Mouse (Mus musculus) liver, embryonic 15.5 days (tissue): Measurements from ENCODE around the gene Scd3. TPM values are rescaled to one million over a fixed set of nuclear protein-coding genes. Genes with fewer than 3 reads are reported as not detected.

Experiments
- ATAC-seq: fragments of 200-750 bp; cut with Nextera tagmentation; 2 replicates; pipeline ENCODE4 v1.8.0; 2017; ENCODE audit warnings: moderate number of reproducible peaks, mild to moderate bottlenecking, moderate library complexity; ENCODE audit not compliant: insufficient read depth
- H3K27ac ChIP-seq: fragments of 300-500 bp; sonication (generic); replicated peaks from 2 replicates; pipeline ENCODE4 v1.5.1; 2015; ENCODE audit warnings: mild to moderate bottlenecking, inconsistent platforms
- H3K27me3 ChIP-seq: fragments of 300-500 bp; sonication (generic); 2 replicates; pipeline ENCODE4 v1.6.1; 2015; ENCODE audit warnings: mild to moderate bottlenecking, inconsistent platforms
- H3K36me3 ChIP-seq: fragments of 300-500 bp; sonication (generic); replicated peaks from 2 replicates; pipeline ENCODE4 v1.6.1; 2015; ENCODE audit warnings: moderate library complexity, mild to moderate bottlenecking, inconsistent platforms
- H3K4me1 ChIP-seq: fragments of 300-500 bp; sonication (generic); replicated peaks from 2 replicates; pipeline ENCODE4 v1.6.1; 2015; ENCODE audit warnings: inconsistent platforms
- H3K4me2 ChIP-seq: fragments of 300-500 bp; sonication (generic); 2 replicates; pipeline ENCODE4 v1.6.1; 2015; ENCODE audit warnings: moderate library complexity, mild to moderate bottlenecking, inconsistent platforms
- H3K4me3 ChIP-seq: fragments of 300-500 bp; sonication (generic); replicated peaks from 2 replicates; pipeline ENCODE4 v1.5.1; 2015; ENCODE audit warnings: mild to moderate bottlenecking, inconsistent platforms
- H3K9ac ChIP-seq: fragments of 300-500 bp; sonication (generic); 2 replicates; pipeline ENCODE4 v1.6.1; 2015; ENCODE audit warnings: moderate library complexity, mild to moderate bottlenecking, inconsistent platforms
- H3K9me3 ChIP-seq: fragments of 300-500 bp; sonication (generic); replicated peaks from 2 replicates; pipeline ENCODE4 v1.6.1; 2016; ENCODE audit warnings: inconsistent platforms
- WGBS: fragments of 180-500 bp; shearing (Covaris S2); methylation state at CpG from one replicate; pipeline ENCODE4 v1.1.7; 2015; ENCODE audit warnings: mixed read lengths; ENCODE audit not compliant: insufficient replicate concordance; 5-methylcytosine and 5-hydroxymethylcytosine counted together
- polyA plus RNA-seq: library from polyadenylated mRNA; unstranded; fragments of >200 nt; fragmentation: Nextera tagmentation; extraction: Ambion mirVana; gene quantifications from 2 replicates; pipeline ENCODE4 v1.2.1, GENCODE M21; 2015

Scd3 gene
- polyA plus RNA-seq, 1 experiment from 2014 or later: not detected

- Histone ChIP-seq H3K4me2 (no peak overlapping the region), H3K9ac (no peak overlapping the region), H3K27me3 (peaks cover 17% of the 10 kb centered on the region; the same call in 1 of the 2 replicates), H3K9me3 (no peaks in the 10 kb centered on the region), H3K36me3 (no peaks in the 10 kb centered on the region), H3K27ac (no peak overlapping the region), H3K4me3 (no peak overlapping the region), H3K4me1 (no peaks in the 10 kb centered on the region)
- ATAC-seq: no peak
- WGBS: 15% methylated on average over 7 of the region's 7 CpGs
Observed at GRCm38 (mm10) chr19:44195138-44195537, 7.9 kb upstream of the Scd3 start.

DNA sequence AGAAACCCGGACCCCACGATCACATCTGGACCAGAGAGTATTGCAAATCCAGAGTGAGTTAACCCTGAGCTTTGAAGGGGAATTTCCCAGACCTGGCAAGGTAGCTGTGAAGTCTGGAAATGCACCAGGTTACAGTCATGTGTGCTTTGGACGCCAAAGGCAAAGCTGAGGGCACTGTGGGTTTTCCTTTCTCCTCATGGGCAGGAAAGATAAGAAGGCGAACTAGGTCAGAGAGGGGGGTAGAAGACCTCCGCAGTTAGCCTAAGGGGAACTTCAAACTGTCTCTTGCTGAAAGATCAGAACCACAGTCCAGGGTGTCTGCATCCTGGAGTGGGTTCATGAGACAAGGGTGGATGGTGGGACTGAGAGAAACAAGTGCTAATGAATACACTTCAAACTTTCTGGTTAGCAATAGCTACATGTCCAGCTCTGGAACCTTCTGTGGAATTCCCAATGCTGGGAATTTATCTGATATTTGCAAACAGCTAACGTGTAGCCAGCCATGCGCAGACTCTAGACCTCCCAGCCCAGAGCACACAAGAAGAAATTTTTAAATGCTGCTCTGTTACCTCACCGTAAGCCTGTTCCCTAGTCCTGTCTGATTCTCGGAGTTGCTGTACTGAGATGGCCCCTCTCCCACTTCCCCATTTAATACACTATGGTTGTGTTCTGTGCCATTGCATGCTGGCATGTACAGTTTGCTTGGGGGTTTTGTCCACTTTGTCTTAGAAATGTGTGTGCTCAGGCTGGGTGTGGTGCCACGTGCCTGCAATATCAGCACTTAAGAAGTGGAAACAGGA, 5.8 kb upstream of the Scd3 start:
- no peaks in the 10 kb centered on the region for H3K9me3 ChIP-seq
- WGBS: 21% methylated on average over 10 of the region's 10 CpGs
- no peak overlapping the region for H3K9ac ChIP-seq
- H3K4me1 ChIP-seq: no peaks in the 10 kb centered on the region
- H3K27ac ChIP-seq: no peak overlapping the region
- H3K4me3 ChIP-seq: no peak overlapping the region
- H3K36me3 ChIP-seq: no peaks in the 10 kb centered on the region
- no peak for ATAC-seq
- H3K27me3 ChIP-seq: peaks cover 17% of the 10 kb centered on the region; the same call in 1 of the 2 replicates
- H3K4me2 ChIP-seq: no peak overlapping the region

- no peak overlapping the region for H3K9ac ChIP-seq
- H3K27ac ChIP-seq: no peak overlapping the region
- WGBS: 82% methylated on average over 6 of the region's 6 CpGs
- no peak overlapping the region for H3K4me2 ChIP-seq
- no peaks in the 10 kb centered on the region for H3K9me3 ChIP-seq
- H3K27me3 ChIP-seq: 0 out of 2 replicates have a peak, but pooled peaks cover 6% of the 10 kb centered on the region
- H3K4me1 ChIP-seq: no peaks in the 10 kb centered on the region
- no peaks in the 10 kb centered on the region for H3K36me3 ChIP-seq
- ATAC-seq: no peak
- H3K4me3 ChIP-seq: no peak overlapping the region
Observed at GRCm38 (mm10) chr19:44198494-44198893, 4.6 kb upstream of the Scd3 start.

DNA sequence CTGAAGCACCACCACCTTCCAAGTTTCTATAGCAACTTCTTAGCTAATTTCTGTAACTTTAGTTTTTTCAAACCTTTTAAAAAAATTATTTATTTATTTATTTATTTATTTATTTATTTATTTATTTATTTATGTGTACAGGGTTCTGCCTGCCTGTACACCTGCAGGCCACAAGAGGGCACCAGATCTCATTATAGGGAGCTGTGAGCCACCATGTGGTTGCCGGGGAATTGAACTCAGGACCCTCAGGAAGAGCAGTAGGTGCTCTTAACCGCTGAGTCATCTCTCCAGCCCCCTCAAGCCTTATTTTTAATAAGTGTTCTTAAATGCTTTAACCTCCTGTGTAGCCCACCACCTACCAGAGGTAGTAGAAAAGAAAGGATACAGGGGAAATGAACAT, 4.1 kb upstream of the Scd3 start:
- Histone ChIP-seq H3K27me3 (0 out of 2 replicates have a peak, but pooled peaks cover 1% of the 10 kb centered on the region), H3K27ac (no peak overlapping the region), H3K36me3 (no peaks in the 10 kb centered on the region), H3K4me1 (no peaks in the 10 kb centered on the region), H3K4me2 (no peak overlapping the region), H3K4me3 (no peak overlapping the region), H3K9ac (no peak overlapping the region), H3K9me3 (no peaks in the 10 kb centered on the region)
- WGBS: 78% methylated on average over 2 of the region's 2 CpGs
- no peak for ATAC-seq

GRCm38 (mm10) chr19:44207079-44207478, 4.0 kb downstream of the Scd3 start:
- peaks cover 11% of the 10 kb centered on the region for H3K27me3 ChIP-seq
- WGBS: 33% methylated on average over 2 of the region's 2 CpGs
- ATAC-seq: no peak

DNA sequence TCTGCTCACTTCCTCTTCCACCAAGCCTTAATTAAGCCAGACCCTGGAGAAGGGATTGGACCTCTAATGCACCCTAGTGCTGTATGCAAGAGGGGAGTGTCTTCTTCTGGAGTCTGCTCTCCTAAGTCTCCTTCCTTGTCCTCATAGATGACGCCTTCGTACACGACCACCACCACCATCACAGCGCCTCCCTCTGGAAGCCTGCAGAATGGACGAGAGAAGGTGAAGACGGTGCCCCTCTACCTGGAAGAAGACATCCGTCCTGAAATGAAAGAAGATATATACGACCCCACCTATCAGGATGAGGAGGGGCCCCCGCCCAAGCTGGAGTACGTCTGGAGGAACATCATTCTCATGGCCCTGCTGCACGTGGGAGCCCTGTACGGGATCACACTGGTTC, 12.2 kb downstream of the Scd3 start:
- H3K27ac ChIP-seq: no peak overlapping the region
- H3K27me3 ChIP-seq: peaks cover 7% of the 10 kb centered on the region; the same call in 1 of the 2 replicates
- H3K9me3 ChIP-seq: no peaks in the 10 kb centered on the region
- no peak overlapping the region for H3K4me3 ChIP-seq
- H3K36me3 ChIP-seq: no peaks in the 10 kb centered on the region
- no peak overlapping the region for H3K9ac ChIP-seq
- no peaks in the 10 kb centered on the region for H3K4me1 ChIP-seq
- WGBS: 54% methylated on average over 12 of the region's 12 CpGs
- no peak overlapping the region for H3K4me2 ChIP-seq
- ATAC-seq: no peak

More at GRCm38 (mm10) chr19:44207079-44207478, 4.0 kb downstream of the Scd3 start:
- no peaks in the 10 kb centered on the region for H3K9me3 ChIP-seq
- no peak overlapping the region for H3K4me2 ChIP-seq
- H3K9ac ChIP-seq: no peak overlapping the region
- no peaks in the 10 kb centered on the region for H3K36me3 ChIP-seq
- H3K4me3 ChIP-seq: no peak overlapping the region
- H3K4me1 ChIP-seq: no peaks in the 10 kb centered on the region
- no peak overlapping the region for H3K27ac ChIP-seq

- Histone ChIP-seq H3K4me1 (no peaks in the 10 kb centered on the region), H3K36me3 (no peaks in the 10 kb centered on the region), H3K27me3 (peaks cover 7% of the 10 kb centered on the region; the same call in 1 of the 2 replicates), H3K4me2 (no peak overlapping the region), H3K27ac (no peak overlapping the region), H3K9ac (no peak overlapping the region), H3K4me3 (no peak overlapping the region), H3K9me3 (no peaks in the 10 kb centered on the region)
- 34% methylated on average over 3 of the region's 3 CpGs for WGBS
- ATAC-seq: no peak
Observed at GRCm38 (mm10) chr19:44217958-44218525, 15.0 kb downstream of the Scd3 start.

DNA sequence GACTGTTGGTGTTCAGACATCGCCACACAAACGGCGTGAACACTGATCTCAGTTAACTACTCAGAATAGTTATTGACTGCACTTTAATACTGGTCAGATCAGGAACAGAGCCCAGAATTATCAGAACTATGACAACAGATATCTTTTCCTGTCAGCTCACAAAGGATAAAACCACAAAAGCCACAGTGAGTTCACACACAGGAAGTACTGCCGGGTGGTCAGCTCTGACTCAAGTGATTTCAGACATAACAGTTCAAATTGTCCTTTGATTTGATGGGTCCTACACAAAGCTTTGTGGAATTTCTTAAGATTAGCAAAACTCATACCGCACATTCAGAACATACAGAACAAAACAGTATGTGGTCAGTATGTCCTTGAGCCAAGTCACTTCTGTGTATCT, 22.7 kb downstream of the Scd3 start:
- no peaks in the 10 kb centered on the region for H3K9me3 ChIP-seq
- no peaks in the 10 kb centered on the region for H3K4me1 ChIP-seq
- H3K4me2 ChIP-seq: no peak overlapping the region
- no peak for ATAC-seq
- H3K27ac ChIP-seq: no peak overlapping the region
- 14% methylated on average over 5 of the region's 5 CpGs for WGBS
- H3K9ac ChIP-seq: no peak overlapping the region
- H3K4me3 ChIP-seq: no peak overlapping the region
- no peaks in the 10 kb centered on the region for H3K36me3 ChIP-seq
- peaks cover 16% of the 10 kb centered on the region for H3K27me3 ChIP-seq

DNA sequence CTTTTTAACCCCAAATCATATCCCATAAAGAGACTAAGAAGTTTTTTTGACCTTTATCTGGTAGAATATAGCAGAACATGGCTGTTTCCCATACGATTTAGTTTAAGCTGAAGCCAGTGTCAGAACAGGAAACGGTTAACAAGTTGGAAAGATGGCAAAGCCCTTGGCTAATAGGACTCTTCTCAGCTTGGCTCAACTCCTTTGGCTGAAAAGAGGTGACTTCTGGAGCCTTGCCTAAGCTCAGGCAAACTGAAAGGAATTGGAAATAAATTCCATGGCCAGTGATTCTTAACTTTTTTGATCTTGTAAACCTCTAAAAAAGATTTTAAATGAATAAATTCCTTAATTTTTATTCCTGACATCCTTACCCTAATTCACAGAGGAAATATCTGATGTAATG, 26.7 kb downstream of the Scd3 start:
- Histone ChIP-seq H3K27ac (no peak overlapping the region), H3K4me3 (no peak overlapping the region), H3K9ac (no peak overlapping the region), H3K36me3 (no peaks in the 10 kb centered on the region), H3K4me2 (no peak overlapping the region), H3K4me1 (no peaks in the 10 kb centered on the region), H3K27me3 (peaks cover 20% of the 10 kb centered on the region), H3K9me3 (no peaks in the 10 kb centered on the region)
- no peak for ATAC-seq
- 42% methylated on average over 2 of the region's 2 CpGs for WGBS

GRCm38 (mm10) chr19:44230212-44230611, 27.1 kb downstream of the Scd3 start:
- Histone ChIP-seq H3K36me3 (no peaks in the 10 kb centered on the region), H3K9me3 (no peaks in the 10 kb centered on the region), H3K9ac (no peak overlapping the region), H3K4me1 (no peaks in the 10 kb centered on the region), H3K4me2 (no peak overlapping the region), H3K27me3 (peaks cover 20% of the 10 kb centered on the region), H3K27ac (no peak overlapping the region), H3K4me3 (no peak overlapping the region)
- 50% methylated on average over 3 of the region's 3 CpGs for WGBS
- no peak for ATAC-seq

DNA sequence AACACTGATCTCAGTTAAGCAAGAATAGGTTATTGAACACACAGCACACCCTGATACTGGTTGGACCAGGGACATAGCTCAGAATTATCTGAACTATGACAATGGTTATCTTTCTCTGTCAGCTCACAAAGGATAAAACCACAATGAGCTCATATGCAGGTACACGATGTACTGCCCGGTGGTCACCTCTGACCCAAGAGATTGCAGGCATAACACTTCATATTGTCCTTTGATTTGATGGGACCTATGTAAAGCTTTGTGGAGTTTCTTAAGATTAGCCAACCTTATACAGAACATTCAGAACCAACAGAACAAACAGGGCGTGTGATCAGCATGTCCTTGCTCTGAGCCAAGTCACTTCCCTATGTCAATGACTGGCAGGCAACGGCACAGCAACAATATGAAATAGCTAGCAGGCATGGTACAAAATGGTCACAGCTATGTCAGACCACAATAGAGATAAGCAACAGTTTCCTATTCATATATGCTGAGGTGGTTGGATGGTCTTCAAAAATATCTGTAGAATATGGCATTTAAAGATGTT, 28.6 kb downstream of the Scd3 start:
- ATAC-seq: no peak
- Histone ChIP-seq H3K9me3 (no peaks in the 10 kb centered on the region), H3K4me1 (no peaks in the 10 kb centered on the region), H3K4me2 (no peak overlapping the region), H3K36me3 (no peaks in the 10 kb centered on the region), H3K27ac (no peak overlapping the region), H3K9ac (no peak overlapping the region), H3K4me3 (no peak overlapping the region), H3K27me3 (peaks cover 22% of the 10 kb centered on the region)
- 21% methylated on average over 4 of the region's 4 CpGs for WGBS
